Mouse (Mus musculus) cerebellum, adult (tissue): ENCODE data around the gene Hpn.

Experiments used
- ATAC-seq: cut with Nextera tagmentation; 2 replicates; pipeline ENCODE4 v1.9.2; 2017; ENCODE audit warnings: mild to moderate bottlenecking, moderate library complexity, mixed read lengths; ENCODE audit not compliant: insufficient number of reproducible peaks, low FRiP score, low TSS enrichment

Hpn gene

GRCm38 (mm10) chr7:31085171-31085570 lies 29.9 kb downstream of the Hpn start:
- ATAC-seq = no peak

GRCm38 (mm10) chr7:31084140-31084539 lies 30.9 kb downstream of the Hpn start:
- no peak for ATAC-seq

GRCm38 (mm10) chr7:31082831-31083588 lies 32.1 kb downstream of the Hpn start:
- peak; percentile 49; the same call in 1 of the 2 replicates for ATAC-seq

DNA sequence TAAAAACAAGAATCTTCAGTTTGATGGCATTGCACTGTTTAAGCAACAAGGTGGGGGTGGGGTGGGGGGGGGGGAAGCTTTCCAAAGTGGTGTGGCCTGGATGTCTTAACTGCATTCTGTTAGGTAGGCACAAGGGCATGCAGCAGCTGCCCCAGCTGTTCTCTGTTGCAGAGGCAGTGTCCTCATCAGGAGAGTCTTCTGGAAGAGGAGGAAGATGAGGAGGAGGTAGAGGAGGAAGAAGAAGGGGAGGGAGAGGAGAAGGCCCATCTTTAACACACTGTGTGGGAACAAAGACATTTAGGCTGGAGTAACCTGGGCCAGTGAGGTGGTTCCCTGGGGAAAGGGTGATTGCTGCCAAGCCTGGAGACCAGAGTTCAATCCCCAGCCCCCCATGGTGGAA lies 33.0 kb downstream of the Hpn start:
- ATAC-seq = no peak

DNA sequence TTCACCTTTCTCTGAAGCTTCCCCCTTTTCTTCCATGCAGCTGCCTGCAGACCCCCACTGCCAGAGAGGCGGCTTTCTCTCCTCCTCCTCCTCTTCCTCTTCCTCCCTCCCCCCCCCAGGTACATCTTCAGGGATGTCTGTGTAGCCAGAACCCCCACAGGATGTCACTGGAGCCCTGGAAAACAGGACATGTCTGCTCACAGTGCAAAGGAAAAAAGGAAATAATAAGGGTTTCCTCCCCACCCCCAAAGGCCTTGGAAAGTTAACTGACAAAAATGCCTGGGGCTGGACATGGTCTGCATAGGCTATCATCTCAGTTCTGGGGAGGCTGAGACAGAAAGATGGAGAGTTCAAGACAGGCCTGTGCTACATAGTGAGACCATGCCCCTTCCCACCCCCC lies 34.0 kb downstream of the Hpn start:
- ATAC-seq = no peak

DNA sequence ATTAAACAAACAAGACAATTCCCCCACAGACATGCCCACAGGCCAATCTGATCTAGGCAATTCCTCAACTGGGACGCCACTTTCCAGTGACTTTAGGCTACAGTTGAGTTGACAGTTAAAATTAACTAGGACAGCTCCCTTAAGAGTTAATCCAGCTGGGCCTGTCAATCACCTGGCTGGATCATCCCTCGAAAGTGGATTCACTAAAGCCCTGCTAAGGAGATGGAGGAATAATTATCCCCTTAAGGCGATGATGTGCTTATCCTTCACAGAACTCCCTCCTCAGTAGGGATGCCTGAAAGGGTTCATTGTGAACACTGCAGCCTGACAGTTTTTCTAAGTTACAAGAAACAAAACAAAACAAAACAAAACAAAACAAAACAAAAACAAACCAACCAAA lies 34.5 kb downstream of the Hpn start:
- ATAC-seq = no peak

- no peak for ATAC-seq
Measured at GRCm38 (mm10) chr7:31079670-31080069, 35.4 kb downstream of the Hpn start.

- ATAC-seq = no peak
Measured at GRCm38 (mm10) chr7:31077885-31078445, 37.1 kb downstream of the Hpn start.

DNA sequence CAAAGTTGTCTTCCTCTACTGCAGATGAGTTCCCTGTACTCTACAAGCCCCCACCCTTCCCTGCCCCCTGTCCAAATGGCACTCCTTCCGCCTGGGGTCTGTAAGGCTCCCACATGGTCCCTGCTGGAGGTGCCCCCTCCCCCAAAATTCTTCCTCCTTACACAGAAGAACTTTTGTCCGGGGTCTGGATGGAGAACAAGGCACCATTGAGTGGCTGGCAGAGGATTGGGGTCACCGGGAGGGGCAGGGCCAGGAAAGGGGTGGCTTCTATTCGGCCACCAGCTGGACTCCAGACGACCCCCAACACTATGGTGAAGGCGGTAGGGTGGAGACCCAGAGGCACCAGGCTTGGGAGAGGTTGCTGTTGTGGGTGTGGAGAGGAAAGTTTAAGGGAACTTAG lies 37.6 kb downstream of the Hpn start:
- peak; percentile 20; the same call in 1 of the 2 replicates for ATAC-seq

DNA sequence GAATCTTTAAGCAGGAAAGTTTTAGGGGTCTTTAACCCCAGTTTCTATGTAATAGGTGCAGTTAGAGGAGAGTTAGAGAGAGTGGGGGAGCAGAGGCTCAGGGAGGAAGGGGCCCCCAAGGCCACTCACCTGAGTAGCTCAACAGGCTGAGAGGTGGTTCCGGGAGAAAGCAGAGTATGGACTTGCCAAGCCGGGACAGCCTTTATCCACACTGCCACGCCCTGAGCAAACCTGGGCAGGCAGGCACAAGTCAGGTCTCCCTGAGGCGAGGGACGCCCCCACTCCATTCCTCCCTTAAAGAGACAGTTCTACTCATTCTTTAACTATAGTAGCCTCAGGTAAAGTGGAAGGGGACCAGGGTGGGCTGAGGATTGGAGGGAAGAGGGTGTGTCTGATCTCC lies 38.6 kb downstream of the Hpn start, which contains the start of gene Fxyd3:
TSS of gene Fxyd3 (minus strand) at position 213 of the 400 bp plus-strand sequence.
- no peak for ATAC-seq

- no peak for ATAC-seq
Measured at GRCm38 (mm10) chr7:31074713-31075069, 40.4 kb downstream of the Hpn start.

DNA sequence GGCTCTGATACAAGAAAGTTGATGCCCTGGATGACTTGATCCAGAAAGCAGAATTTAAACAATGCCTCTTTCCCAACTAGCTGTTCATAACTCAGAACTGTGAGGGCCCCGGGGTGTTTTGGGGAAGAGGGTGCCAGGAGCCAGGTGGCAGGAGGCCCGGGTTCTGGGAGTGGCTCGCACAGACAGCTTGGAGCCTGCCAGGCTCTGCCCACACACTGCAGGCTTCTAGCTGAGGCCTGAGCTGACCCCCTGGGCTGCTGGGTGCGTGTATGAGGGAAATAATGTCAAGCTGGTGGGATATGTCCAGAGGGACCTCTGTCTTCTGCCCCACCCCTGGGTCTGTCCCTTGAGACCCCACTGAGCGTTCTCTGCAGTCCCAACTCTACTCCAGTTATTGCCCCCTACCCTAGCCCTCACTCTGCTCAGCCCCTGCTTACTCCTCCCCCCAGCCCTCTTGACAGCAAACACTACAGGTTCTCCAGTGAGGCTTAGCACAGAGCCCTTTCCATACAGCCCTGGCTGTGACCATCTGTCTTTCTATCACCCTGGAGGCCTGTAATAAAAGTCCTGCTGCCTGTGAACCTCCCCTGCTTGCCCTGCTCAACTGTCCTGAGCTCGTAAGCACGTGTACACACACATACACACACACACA lies 40.9 kb downstream of the Hpn start:
- no peak for ATAC-seq

DNA sequence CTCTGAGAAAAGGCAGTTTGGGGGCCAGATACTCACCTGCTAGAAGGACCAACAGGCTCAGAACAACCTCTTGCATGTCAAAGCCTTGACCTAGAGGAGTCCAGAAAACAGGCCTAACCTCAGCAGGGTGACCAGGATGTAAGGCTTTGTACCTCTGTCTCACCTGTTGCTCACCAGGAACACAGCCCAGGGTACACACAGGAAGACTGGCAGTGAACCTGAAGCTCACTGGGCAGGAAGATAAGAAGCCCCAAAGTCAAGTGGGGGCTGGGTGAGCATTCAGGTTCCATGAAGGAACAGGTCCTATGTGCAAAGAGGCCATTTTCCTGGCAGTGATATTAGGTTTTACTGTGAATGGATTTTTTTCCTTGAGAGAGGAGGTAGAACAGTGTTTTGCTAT lies 41.5 kb downstream of the Hpn start:
- no peak for ATAC-seq

GRCm38 (mm10) chr7:31072326-31072725 lies 42.8 kb downstream of the Hpn start:
- no peak for ATAC-seq

DNA sequence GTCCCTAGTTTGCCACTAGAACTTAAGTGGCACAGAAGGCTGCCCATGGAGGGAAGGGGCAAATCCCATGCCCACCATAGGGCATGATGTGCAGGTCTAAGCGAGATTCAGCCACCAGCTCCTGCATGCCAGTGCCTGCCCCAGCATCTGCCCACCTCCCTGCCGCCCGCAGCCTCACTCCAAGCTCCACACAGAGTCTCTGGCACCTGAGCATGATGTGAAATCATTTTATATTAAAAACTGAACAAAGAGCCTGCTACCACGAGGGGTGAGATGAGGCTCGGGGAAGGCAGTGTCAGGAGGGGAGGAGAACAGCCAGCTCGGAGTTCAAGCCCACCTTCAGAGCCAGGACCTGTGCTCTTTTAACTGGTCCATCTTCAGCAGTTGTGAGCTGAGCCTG lies 44.8 kb downstream of the Hpn start:
- ATAC-seq = no peak

GRCm38 (mm10) chr7:31069491-31069890 lies 45.6 kb downstream of the Hpn start:
- no peak for ATAC-seq

DNA sequence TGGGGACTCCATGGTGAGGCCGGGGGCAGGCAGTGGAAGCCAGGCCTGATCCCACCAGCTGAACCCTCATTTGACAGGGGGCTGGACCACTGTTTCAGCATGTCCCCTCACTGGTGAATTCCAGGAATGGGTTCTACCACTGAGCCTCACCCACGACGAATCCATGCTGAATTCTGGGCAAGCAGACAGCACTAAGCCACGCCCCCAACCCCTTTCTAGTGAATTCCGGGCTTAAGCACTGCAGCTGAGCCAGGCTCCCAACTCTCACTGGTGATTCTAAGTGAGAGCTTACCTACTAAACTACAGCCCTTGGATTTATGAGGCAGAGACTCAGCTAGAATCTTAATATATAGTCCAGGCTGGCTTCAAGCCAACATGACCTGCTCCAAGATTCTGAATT lies 47.3 kb downstream of the Hpn start:
- ATAC-seq = no peak

DNA sequence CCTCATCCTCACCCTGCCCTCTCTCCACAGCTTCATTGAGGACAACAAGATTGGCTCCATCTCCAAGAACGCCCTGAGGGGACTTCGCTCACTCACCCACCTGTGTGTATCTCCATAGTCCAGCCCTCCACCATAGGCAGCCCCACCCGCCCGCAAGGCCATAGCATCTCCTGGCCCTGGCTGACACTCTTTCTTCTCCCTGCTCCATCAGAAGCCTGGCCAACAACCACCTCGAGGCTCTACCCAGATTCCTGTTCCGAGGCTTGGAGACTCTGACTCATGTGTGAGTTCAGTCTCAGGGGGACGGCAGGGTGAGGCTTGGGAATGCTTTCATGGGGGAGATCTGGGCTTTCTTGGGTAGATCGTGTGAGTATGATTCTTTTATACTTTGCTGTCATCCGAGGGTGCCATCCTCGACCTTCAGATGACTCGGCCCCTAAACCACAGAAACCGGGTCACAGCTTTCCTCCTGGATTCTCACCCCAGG lies 52.0 kb downstream of the Hpn start:
- no peak for ATAC-seq

- ATAC-seq = no peak
Measured at GRCm38 (mm10) chr7:31060621-31061010, 54.5 kb downstream of the Hpn start.

DNA sequence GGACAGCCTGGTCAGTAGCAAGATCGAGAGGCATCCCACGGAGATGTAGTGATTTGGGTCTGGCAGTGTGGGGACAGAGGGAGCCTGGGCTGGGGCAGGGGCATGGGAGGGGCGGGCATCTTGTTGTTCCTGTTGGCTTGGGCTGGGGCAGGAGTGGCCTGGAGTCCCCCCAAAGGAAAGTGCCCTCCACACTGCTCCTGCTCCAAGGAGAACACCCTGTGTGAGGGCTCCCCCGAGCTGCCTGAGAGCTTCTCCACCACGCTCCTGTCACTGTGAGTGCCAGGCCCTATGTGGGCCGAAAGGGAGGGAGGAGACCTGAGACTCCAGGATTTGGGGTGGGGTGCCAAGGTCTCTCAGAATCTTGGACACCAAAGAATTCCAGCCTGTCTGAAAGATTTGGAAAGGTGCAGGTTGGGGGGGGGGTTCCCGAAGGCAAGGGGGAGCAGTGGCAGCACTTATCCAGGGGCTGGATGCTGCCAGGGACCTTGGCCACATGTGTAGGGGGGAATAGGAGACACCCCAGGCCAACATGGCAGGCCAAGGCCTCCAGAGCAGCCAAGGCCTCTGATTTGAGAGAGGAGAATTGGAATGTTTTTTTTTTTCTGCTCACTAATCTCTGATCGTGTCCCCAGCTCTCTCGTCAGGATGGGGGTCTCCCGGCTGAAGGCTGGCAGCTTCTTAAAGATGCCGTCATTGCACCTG lies 55.0 kb downstream of the Hpn start:
- ATAC-seq = no peak

DNA sequence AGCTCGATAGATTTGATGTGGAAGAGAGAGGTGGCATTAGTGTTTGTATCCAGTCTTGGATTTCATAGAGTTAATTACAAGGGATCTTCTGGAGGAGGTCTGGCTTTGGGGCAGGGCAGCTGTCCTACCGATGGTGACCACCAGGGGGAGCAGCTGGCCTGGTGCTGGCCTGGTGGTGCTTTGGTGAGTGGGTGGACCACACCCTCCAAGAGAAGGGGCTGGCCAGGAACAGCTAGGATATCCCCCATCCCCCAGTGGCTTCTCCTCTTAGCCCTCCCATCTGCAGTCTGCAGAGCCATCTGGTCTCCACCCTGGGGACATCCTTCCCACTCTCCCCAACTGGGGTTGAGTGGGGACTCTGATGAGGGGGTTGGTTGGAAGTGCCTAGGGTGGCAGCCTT lies 56.0 kb downstream of the Hpn start, which contains the start of gene Lgi4:
TSS of gene Lgi4 (plus strand) at position 235 of the 400 bp plus-strand sequence.
- ATAC-seq = peak; percentile 53; the same call in 1 of the 2 replicates
